Mouse (Mus musculus): Measurements from ENCODE around the gene Vmn1r173. TPM values are rescaled to one million over a fixed set of nuclear protein-coding genes. Genes with fewer than 3 reads are reported as not detected.

Vmn1r173 gene
- polyA plus RNA-seq (2015; fragmentation: Nextera tagmentation; extraction: Ambion mirVana) = not detected in 2 replicates

DNA sequence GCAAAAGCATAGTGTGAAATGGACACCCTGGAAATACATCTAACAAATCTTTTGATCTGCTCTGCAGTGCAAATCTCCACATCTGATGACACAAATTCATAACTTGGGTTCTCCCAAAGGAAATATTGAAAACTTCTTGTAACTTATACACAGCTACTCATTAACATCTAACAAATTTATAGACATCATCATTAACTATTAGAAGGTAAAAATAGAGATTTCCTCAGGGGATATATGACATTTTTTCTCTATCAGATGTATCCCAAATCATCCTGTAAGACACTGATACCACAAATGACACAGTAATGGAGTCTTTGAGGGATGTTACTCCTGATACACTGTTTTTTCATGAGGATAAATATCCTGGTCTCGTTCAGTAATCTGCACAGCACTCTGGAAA lies at the start of gene Vmn1r173:
Gene Vmn1r173, plus strand, starts transcription at position 301 of the 400 bp plus-strand sequence.

GRCm38 (mm10) chr7:23658016-23658415 lies 42.5 kb upstream of the Vmn1r173 start, which contains the start of gene Vmn1r172:
Gene Vmn1r172, plus strand, starts transcription at chr7:23658316.

DNA sequence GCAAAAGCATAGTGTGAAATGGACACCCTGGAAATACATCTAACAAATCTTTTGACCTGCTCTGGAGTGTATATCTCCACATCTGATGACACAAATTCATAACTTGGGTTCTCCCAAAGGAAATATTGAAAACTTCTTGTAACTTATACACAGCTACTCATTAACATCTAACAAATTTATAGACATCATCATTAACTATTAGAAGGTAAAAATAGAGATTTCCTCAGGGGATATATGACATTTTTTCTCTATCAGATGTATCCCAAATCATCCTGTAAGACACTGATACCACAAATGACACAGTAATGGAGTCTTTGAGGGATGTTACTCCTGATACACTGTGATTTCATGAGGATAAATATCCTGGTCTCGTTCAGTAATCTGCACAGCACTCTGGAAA lies 51.5 kb downstream of the Vmn1r173 start, which contains the start of gene Vmn1r174:
Gene Vmn1r174, plus strand, starts transcription at position 301 of the 400 bp plus-strand sequence.

Other genes with a start within 250 kb of the Vmn1r173 start
- not detected in 2 replicates for gene Vmn1r167, start 193.5 kb upstream of the Vmn1r173 start, polyA plus RNA-seq (2015; fragmentation: Nextera tagmentation; extraction: Ambion mirVana)
- not detected in 2 replicates for gene Vmn1r168, start 161.0 kb upstream of the Vmn1r173 start, polyA plus RNA-seq (2015; fragmentation: Nextera tagmentation; extraction: Ambion mirVana)
- gene Vmn1r169, start 125.2 kb upstream of the Vmn1r173 start, polyA plus RNA-seq (2015; fragmentation: Nextera tagmentation; extraction: Ambion mirVana) = not detected in 2 replicates
- not detected in 2 replicates for gene Vmn1r170, start 94.5 kb upstream of the Vmn1r173 start, polyA plus RNA-seq (2015; fragmentation: Nextera tagmentation; extraction: Ambion mirVana)
- gene Vmn1r171, start 70.0 kb upstream of the Vmn1r173 start, polyA plus RNA-seq (2015; fragmentation: Nextera tagmentation; extraction: Ambion mirVana) = not detected in 2 replicates
- not detected in 2 replicates for gene Vmn1r172, start 42.4 kb upstream of the Vmn1r173 start, polyA plus RNA-seq (2015; fragmentation: Nextera tagmentation; extraction: Ambion mirVana)
- not detected in 2 replicates for gene Vmn1r174, start 51.6 kb downstream of the Vmn1r173 start, polyA plus RNA-seq (2015; fragmentation: Nextera tagmentation; extraction: Ambion mirVana)
- gene Vmn1r175, start 109.9 kb downstream of the Vmn1r173 start, polyA plus RNA-seq (2015; fragmentation: Nextera tagmentation; extraction: Ambion mirVana) = not detected in 2 replicates
- gene Vmn1r176, start 136.7 kb downstream of the Vmn1r173 start, polyA plus RNA-seq (2015; fragmentation: Nextera tagmentation; extraction: Ambion mirVana) = not detected in 2 replicates
- not detected in 2 replicates for gene Vmn1r177, start 165.7 kb downstream of the Vmn1r173 start, polyA plus RNA-seq (2015; fragmentation: Nextera tagmentation; extraction: Ambion mirVana)
- not detected in 2 replicates for gene Vmn1r178, start 191.3 kb downstream of the Vmn1r173 start, polyA plus RNA-seq (2015; fragmentation: Nextera tagmentation; extraction: Ambion mirVana)
- gene Vmn1r179, start 226.3 kb downstream of the Vmn1r173 start, polyA plus RNA-seq (2015; fragmentation: Nextera tagmentation; extraction: Ambion mirVana) = not detected in 2 replicates
- not detected in 2 replicates for gene Vmn1r180, start 249.9 kb downstream of the Vmn1r173 start, polyA plus RNA-seq (2015; fragmentation: Nextera tagmentation; extraction: Ambion mirVana)